Mouse (Mus musculus) bone marrow macrophage, adult 2 months (primary cell): ENCODE data around the gene Gm8232. TPM values are rescaled to one million over a fixed set of nuclear protein-coding genes. Genes with fewer than 3 reads are reported as not detected.
"Not testable (repeated sequence)": the region's sequence is repeated elsewhere in the genome, so short reads cannot be mapped to it uniquely, and the experiment has no call there.

Experiments
- H3K27ac ChIP-seq: 2 replicates; pipeline ENCODE4 v1.5.1; 2012; ENCODE audit warnings: low read depth, low read length; ENCODE audit not compliant: insufficient read depth
- H3K4me1 ChIP-seq: 2 replicates; pipeline ENCODE4 v1.6.1; 2012; ENCODE audit warnings: low read length; ENCODE audit not compliant: control insufficient read depth, insufficient read depth
- H3K4me3 ChIP-seq: 2 replicates; pipeline ENCODE4 v1.5.1; 2012; ENCODE audit warnings: mild to moderate bottlenecking, low read length, moderate library complexity; ENCODE audit not compliant: insufficient read depth
- polyA plus RNA-seq: library from polyadenylated mRNA; stranded (reverse); fragments of >200 nt; gene quantifications from 2 replicates; pipeline ENCODE4 v1.2.4, GENCODE M21; 2012; ENCODE audit not compliant: missing spikeins, insufficient read depth, insufficient read length

Gene Gm8232
- not detected in 2 replicates for polyA plus RNA-seq

DNA sequence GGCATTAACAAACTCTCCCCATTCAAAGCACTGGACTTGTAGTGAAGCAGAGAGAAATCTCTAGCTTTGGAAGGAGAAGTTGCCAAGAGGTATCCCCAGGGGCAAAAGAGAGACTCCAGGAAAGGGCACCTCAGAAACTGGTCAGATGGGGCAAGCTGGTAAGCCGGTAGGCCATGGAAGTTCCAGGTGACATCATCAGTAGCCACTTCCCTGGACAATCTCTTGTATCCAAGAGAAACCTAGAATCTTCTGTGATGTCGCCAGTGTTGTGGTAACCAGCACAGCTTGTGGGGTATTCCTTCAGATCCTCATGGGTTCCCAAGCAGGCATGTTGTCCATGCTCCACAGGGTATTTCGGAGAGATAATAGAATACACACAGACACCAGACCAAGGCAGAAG is at the start of gene Gm8232:
Gene Gm8232 (plus strand): TSS at position 301 of the 400 bp plus-strand sequence.
- H3K27ac ChIP-seq, H3K4me3 ChIP-seq, H3K4me1 ChIP-seq: not testable (repeated sequence)

DNA sequence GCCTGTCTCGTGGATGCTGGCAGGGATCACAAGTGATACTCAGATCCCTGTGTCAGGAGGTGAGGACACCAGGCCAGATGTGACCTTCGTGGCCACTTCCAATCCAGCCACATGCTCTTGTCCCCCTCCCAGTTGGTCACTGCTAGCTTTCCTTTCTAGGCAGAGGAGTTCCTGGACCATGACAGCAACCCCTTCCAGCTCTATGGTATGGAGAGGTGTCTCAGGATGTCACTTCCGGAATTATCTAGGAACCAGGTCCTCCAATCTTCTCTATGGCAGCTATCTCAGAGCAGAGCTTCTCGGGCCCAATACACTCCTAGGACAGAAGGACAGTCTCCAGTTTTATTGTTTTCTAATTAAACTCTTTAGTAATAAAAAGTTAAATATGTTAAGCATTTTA is 49.2 kb upstream of the Gm8232 start:
- H3K4me1 ChIP-seq, H3K4me3 ChIP-seq, H3K27ac ChIP-seq: not testable (repeated sequence)

DNA sequence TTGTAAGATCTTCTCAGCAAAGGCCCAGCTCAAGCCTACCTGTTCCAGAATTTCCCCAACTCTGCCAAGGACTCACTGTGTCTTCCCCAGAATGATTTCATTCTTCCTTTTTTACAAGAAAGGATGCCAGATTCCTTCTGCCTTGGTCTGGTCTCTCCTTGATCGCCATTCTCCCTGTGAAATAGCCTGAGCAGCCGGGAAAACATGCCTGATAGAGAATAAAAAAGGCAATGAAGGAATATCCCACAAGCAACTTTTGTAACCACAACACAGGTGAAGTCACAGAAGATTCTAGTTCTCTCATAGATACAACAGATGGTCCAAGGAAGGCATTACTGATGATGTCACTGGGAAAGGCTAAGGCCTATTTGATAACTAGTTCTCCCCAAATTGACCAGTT is 22.8 kb upstream of the Gm8232 start, which contains the start of gene Gm3371:
Gene Gm3371 (minus strand): TSS at position 101 of the 400 bp plus-strand sequence.
- H3K4me3 ChIP-seq, H3K27ac ChIP-seq, H3K4me1 ChIP-seq: not testable (repeated sequence)

Other genes starting within 250 kb of the Gm8232 start
- not detected in 2 replicates for gene Gm8212, start 236.0 kb upstream of the Gm8232 start, polyA plus RNA-seq
- gene 4930503E14Rik, start 220.4 kb upstream of the Gm8232 start, polyA plus RNA-seq, result not detected in 2 replicates
- gene Gm8220, start 148.1 kb upstream of the Gm8232 start, polyA plus RNA-seq, result not detected in 2 replicates
- not detected in 2 replicates for gene Gm5930, start 95.1 kb upstream of the Gm8232 start, polyA plus RNA-seq
- gene Gm8229, start 68.3 kb upstream of the Gm8232 start, polyA plus RNA-seq, result not detected in 2 replicates
- not detected in 2 replicates for gene Gm3371, start 22.9 kb upstream of the Gm8232 start, polyA plus RNA-seq
- not detected in 2 replicates for gene BC061237, start 58.8 kb downstream of the Gm8232 start, polyA plus RNA-seq
- not detected in 2 replicates for gene Gm17093, start 84.6 kb downstream of the Gm8232 start, polyA plus RNA-seq
- gene Gm8247, start 149.5 kb downstream of the Gm8232 start, polyA plus RNA-seq, result not detected in 2 replicates
- not detected in 2 replicates for gene Gm5624, start 194.3 kb downstream of the Gm8232 start, polyA plus RNA-seq